Mouse (Mus musculus) myocyte (in vitro differentiated cells): Measurements from ENCODE around the gene 1700029P11Rik.

Experiments
- CEBPB ChIP-seq: IDR thresholded peaks from 2 replicates; pipeline ENCODE4 v1.6.1; 2011; ENCODE audit warnings: mild to moderate bottlenecking, moderate library complexity; ENCODE audit not compliant: poor library complexity, insufficient read depth, severe bottlenecking
- E2F4 ChIP-seq: IDR thresholded peaks from one replicate; pipeline ENCODE4 v1.6.1; 2011; ENCODE audit warnings: mild to moderate bottlenecking, control low read depth, moderate library complexity; ENCODE audit not compliant: insufficient read depth
- MAX ChIP-seq: IDR thresholded peaks from one replicate; pipeline ENCODE4 v1.6.1; 2011; ENCODE audit warnings: low read depth, mild to moderate bottlenecking, control low read depth
- MYOD1 ChIP-seq, 3 experiments: IDR thresholded peaks; one replicate each; pipeline ENCODE4 v1.6.1; 2011; ENCODE audit warnings: control low read depth in 2 of 3, low read depth in 2 of 3, mild to moderate bottlenecking in 2 of 3, moderate library complexity in 1 of 3; ENCODE audit not compliant: insufficient read length in 2 of 3, control insufficient read depth in 1 of 3
- MYOG ChIP-seq, 3 experiments: IDR thresholded peaks; one replicate each; pipeline ENCODE4 v1.6.1; 2011; ENCODE audit warnings: control low read depth in 2 of 3, low read depth in 2 of 3, mild to moderate bottlenecking in 2 of 3; ENCODE audit not compliant: insufficient read length in 2 of 3, control insufficient read depth in 1 of 3, insufficient read depth in 1 of 3
- POLR2A ChIP-seq: IDR thresholded peaks from one replicate; pipeline ENCODE4 v1.6.1; 2011; ENCODE audit warnings: low read depth, mild to moderate bottlenecking, control low read depth, moderate library complexity; ENCODE audit not compliant: insufficient read length
- REST ChIP-seq: IDR thresholded peaks from one replicate; pipeline ENCODE4 v1.6.1; 2011; ENCODE audit warnings: mild to moderate bottlenecking, control low read depth, moderate library complexity; ENCODE audit not compliant: insufficient read depth, insufficient read length
- SRF ChIP-seq: IDR thresholded peaks from one replicate; pipeline ENCODE4 v1.6.1; 2011; ENCODE audit warnings: low read depth; ENCODE audit not compliant: control insufficient read depth, insufficient read length
- TCF12 ChIP-seq: IDR thresholded peaks from one replicate; pipeline ENCODE4 v1.6.1; 2011; ENCODE audit warnings: mild to moderate bottlenecking, control low read depth; ENCODE audit not compliant: poor library complexity, insufficient read depth, severe bottlenecking
- USF1 ChIP-seq: IDR thresholded peaks from one replicate; pipeline ENCODE4 v1.6.1; 2011; ENCODE audit warnings: low read depth, mild to moderate bottlenecking, control low read depth, moderate library complexity

DNA sequence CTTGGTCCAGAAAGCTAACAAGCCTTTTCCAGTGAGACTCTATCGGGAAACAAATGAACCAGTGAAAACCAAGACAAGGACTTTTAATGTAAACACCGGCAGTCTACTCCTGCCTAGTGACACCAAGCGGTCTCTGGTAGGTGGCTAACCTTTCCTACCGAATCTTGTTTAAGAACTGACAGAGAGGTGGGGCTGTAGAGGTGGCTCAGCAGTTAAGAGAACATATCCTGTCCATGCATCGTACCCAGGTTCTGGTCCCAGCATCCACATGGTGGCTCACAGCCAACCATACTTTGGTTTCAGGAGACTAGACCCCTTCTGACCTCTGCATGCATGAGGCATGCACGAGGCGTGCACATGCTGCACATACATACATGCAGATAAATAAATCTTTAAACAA is 46.9 kb downstream of the 1700029P11Rik start:
- TF ChIP-seq POLR2A (no peak), MAX (no peak), E2F4 (no peak), REST (no peak), USF1 (no peak), TCF12 (no peak), MYOG (IDR thresholded peaks at IDR 0.05; ENCODE audit: control insufficient read depth in 1 of 3, insufficient read depth in 1 of 3, insufficient read length in 2 of 3, low read depth in 2 of 3) (no peak), SRF (no peak), MYOD1 (IDR thresholded peaks at IDR 0.05; ENCODE audit: control insufficient read depth in 1 of 3, insufficient read length in 2 of 3, low read depth in 2 of 3) (no peak), CEBPB (no peak)
